Mouse (Mus musculus): ENCODE measurements around the gene Olfr881.

Gene Olfr881

GRCm38 (mm10) chr9:37991525-37991924, at the start of gene Olfr881:
Olfr881 (plus strand) TSS chr9:37991825.
- no peak for DNase-seq

- DNase-seq: peak; percentile 19
These were observed 7.1 kb downstream of the Olfr881 start for GRCm38 (mm10) chr9:37998581-37999204.

DNA sequence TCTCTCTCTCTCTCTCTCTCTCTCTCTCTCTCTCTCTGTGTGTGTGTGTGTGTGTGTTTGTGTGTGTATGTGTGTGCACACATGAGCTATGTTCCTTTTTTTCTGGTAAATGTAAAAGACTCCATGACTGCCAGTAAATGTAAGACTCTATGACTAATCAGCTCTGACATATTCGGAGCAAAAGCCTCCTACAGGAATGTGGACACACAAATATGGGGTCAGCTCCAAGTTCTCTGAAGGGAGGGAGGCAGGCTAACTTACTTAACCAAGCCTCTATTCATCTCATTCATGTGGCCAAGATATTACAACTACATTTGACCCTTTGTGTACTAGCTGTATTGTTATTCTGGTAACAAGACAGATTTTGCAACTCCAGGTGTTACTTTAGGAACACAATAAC, 8.4 kb downstream of the Olfr881 start:
- no peak for DNase-seq

DNA sequence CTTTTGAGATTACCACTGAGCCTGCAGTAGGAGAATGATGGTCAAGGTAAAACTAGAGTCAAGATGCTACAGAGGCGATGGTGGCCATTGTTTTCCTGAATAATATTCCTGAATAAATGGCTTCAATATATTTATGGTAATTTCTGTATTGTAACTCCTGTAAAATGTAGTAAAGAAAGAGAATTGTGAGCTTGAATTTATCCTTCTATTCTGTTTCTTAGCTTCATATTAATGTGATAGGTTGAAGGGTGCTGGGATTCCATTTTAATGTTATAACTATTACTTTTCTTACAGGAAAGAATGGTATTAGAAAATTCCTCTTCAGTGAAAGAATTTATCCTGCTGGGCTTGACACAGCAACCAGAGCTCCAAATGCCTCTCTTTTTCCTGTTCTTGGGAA, 33.9 kb downstream of the Olfr881 start, which contains the start of gene Olfr883:
Gene Olfr883 (plus strand): TSS at position 301 of the 400 bp plus-strand sequence.
- no peak for DNase-seq
